Mouse (Mus musculus): ENCODE data around the gene Mlf2. TPM values are rescaled to one million over a fixed set of nuclear protein-coding genes. Genes with fewer than 3 reads are reported as not detected.

The Mlf2 gene
- polyA plus RNA-seq, 1 experiment from 2014 or later, result 391 TPM

- no peaks in the 10 kb centered on the region for H3K9me3 ChIP-seq (replicated peaks; ENCODE audit: control insufficient read depth, low read length)
- no peaks in the 10 kb centered on the region for H3K27me3 ChIP-seq (ENCODE audit: control insufficient read depth, insufficient read depth, low read length)
- WGBS, result 88% methylated on average over 3 of the region's 3 CpGs
- H3K4me1 ChIP-seq (ENCODE audit: control insufficient read depth, insufficient read depth, low read length), result no peaks in the 10 kb centered on the region
- H3K9ac ChIP-seq (replicated peaks; ENCODE audit: low read length), result no peak overlapping the region
- no peak overlapping the region for H3K4me3 ChIP-seq (ENCODE audit: low read depth, low read length)
- no peak for ATAC-seq (replicated peaks; ENCODE audit: insufficient number of reproducible peaks, low FRiP score, low TSS enrichment, low read depth)
- DNase-seq (ENCODE audit: low spot score), result no peak
- H3K27ac ChIP-seq (replicated peaks; ENCODE audit: low read depth, low read length), result no peak overlapping the region
- no peak overlapping the region for H3K4me2 ChIP-seq (ENCODE audit: low read depth, low read length)
- H3K36me3 ChIP-seq (replicated peaks; ENCODE audit: control insufficient read depth, insufficient read depth, low read depth, low read length), result no peaks in the 10 kb centered on the region; the same call in 1 of the 2 replicates
Measured at GRCm38 (mm10) chr6:124943526-124943925, 12.3 kb downstream of the Mlf2 start.

- Histone ChIP-seq H3K4me3 (ENCODE audit: low read depth, low read length) (no peak overlapping the region), H3K27me3 (ENCODE audit: control insufficient read depth, insufficient read depth, low read length) (no peaks in the 10 kb centered on the region), H3K9ac (replicated peaks; ENCODE audit: low read length) (no peak overlapping the region), H3K9me3 (replicated peaks; ENCODE audit: control insufficient read depth, low read length) (no peaks in the 10 kb centered on the region), H3K27ac (replicated peaks; ENCODE audit: low read depth, low read length) (no peak overlapping the region), H3K4me2 (ENCODE audit: low read depth, low read length) (no peak overlapping the region), H3K36me3 (replicated peaks; ENCODE audit: control insufficient read depth, insufficient read depth, low read depth, low read length) (peaks cover 4% of the 10 kb centered on the region), H3K4me1 (ENCODE audit: control insufficient read depth, insufficient read depth, low read length) (no peaks in the 10 kb centered on the region)
- no peak for DNase-seq (ENCODE audit: low spot score)
- 93% methylated on average over 2 of the region's 2 CpGs for WGBS
- ATAC-seq (replicated peaks; ENCODE audit: insufficient number of reproducible peaks, low FRiP score, low TSS enrichment, low read depth), result no peak
Measured at GRCm38 (mm10) chr6:124953991-124954715, 23.0 kb downstream of the Mlf2 start.

GRCm38 (mm10) chr6:124955212-124955611, 24.0 kb downstream of the Mlf2 start:
- Histone ChIP-seq H3K27ac (replicated peaks; ENCODE audit: low read depth, low read length) (no peak overlapping the region), H3K4me2 (ENCODE audit: low read depth, low read length) (no peak overlapping the region), H3K27me3 (ENCODE audit: control insufficient read depth, insufficient read depth, low read length) (no peaks in the 10 kb centered on the region), H3K4me3 (ENCODE audit: low read depth, low read length) (no peak overlapping the region), H3K36me3 (replicated peaks; ENCODE audit: control insufficient read depth, insufficient read depth, low read depth, low read length) (peaks cover 4% of the 10 kb centered on the region), H3K9ac (replicated peaks; ENCODE audit: low read length) (no peak overlapping the region), H3K4me1 (ENCODE audit: control insufficient read depth, insufficient read depth, low read length) (no peaks in the 10 kb centered on the region), H3K9me3 (replicated peaks; ENCODE audit: control insufficient read depth, low read length) (no peaks in the 10 kb centered on the region)
- no peak for ATAC-seq (replicated peaks; ENCODE audit: insufficient number of reproducible peaks, low FRiP score, low TSS enrichment, low read depth)
- no peak for DNase-seq (ENCODE audit: low spot score)
- 90% methylated on average over 4 of the region's 4 CpGs for WGBS

GRCm38 (mm10) chr6:124958127-124958526, 26.9 kb downstream of the Mlf2 start:
- no peaks in the 10 kb centered on the region for H3K4me1 ChIP-seq (ENCODE audit: control insufficient read depth, insufficient read depth, low read length)
- H3K4me3 ChIP-seq (ENCODE audit: low read depth, low read length), result no peak overlapping the region
- H3K36me3 ChIP-seq (replicated peaks; ENCODE audit: control insufficient read depth, insufficient read depth, low read depth, low read length), result peaks cover 4% of the 10 kb centered on the region
- no peak overlapping the region for H3K9ac ChIP-seq (replicated peaks; ENCODE audit: low read length)
- no peaks in the 10 kb centered on the region for H3K9me3 ChIP-seq (replicated peaks; ENCODE audit: control insufficient read depth, low read length)
- DNase-seq (ENCODE audit: low spot score) (no peak), ATAC-seq (replicated peaks; ENCODE audit: insufficient number of reproducible peaks, low FRiP score, low TSS enrichment, low read depth) (no peak)
- H3K4me2 ChIP-seq (ENCODE audit: low read depth, low read length), result no peak overlapping the region
- H3K27ac ChIP-seq (replicated peaks; ENCODE audit: low read depth, low read length), result no peak overlapping the region
- 93% methylated on average over 3 of the region's 3 CpGs for WGBS
- no peaks in the 10 kb centered on the region for H3K27me3 ChIP-seq (ENCODE audit: control insufficient read depth, insufficient read depth, low read length)

GRCm38 (mm10) chr6:124959960-124960359, 28.8 kb downstream of the Mlf2 start:
- no peak for DNase-seq (ENCODE audit: low spot score)
- no peak for ATAC-seq (replicated peaks; ENCODE audit: insufficient number of reproducible peaks, low FRiP score, low TSS enrichment, low read depth)
- no peaks in the 10 kb centered on the region for H3K27me3 ChIP-seq (ENCODE audit: control insufficient read depth, insufficient read depth, low read length)
- no peak overlapping the region for H3K9ac ChIP-seq (replicated peaks; ENCODE audit: low read length)
- no peak overlapping the region for H3K4me2 ChIP-seq (ENCODE audit: low read depth, low read length)
- H3K36me3 ChIP-seq (replicated peaks; ENCODE audit: control insufficient read depth, insufficient read depth, low read depth, low read length), result peaks cover 4% of the 10 kb centered on the region
- 93% methylated on average over 13 of the region's 13 CpGs for WGBS
- H3K27ac ChIP-seq (replicated peaks; ENCODE audit: low read depth, low read length), result no peak overlapping the region
- H3K9me3 ChIP-seq (replicated peaks; ENCODE audit: control insufficient read depth, low read length), result no peaks in the 10 kb centered on the region
- H3K4me3 ChIP-seq (ENCODE audit: low read depth, low read length), result no peak overlapping the region
- H3K4me1 ChIP-seq (ENCODE audit: control insufficient read depth, insufficient read depth, low read length), result no peaks in the 10 kb centered on the region

GRCm38 (mm10) chr6:124961021-124961420, 29.8 kb downstream of the Mlf2 start:
- H3K36me3 ChIP-seq (replicated peaks; ENCODE audit: control insufficient read depth, insufficient read depth, low read depth, low read length), result peaks cover 4% of the 10 kb centered on the region
- no peak for ATAC-seq (replicated peaks; ENCODE audit: insufficient number of reproducible peaks, low FRiP score, low TSS enrichment, low read depth)
- no peaks in the 10 kb centered on the region for H3K4me1 ChIP-seq (ENCODE audit: control insufficient read depth, insufficient read depth, low read length)
- no peak overlapping the region for H3K4me3 ChIP-seq (ENCODE audit: low read depth, low read length)
- H3K9me3 ChIP-seq (replicated peaks; ENCODE audit: control insufficient read depth, low read length), result no peaks in the 10 kb centered on the region
- H3K4me2 ChIP-seq (ENCODE audit: low read depth, low read length), result no peak overlapping the region
- no peak overlapping the region for H3K27ac ChIP-seq (replicated peaks; ENCODE audit: low read depth, low read length)
- DNase-seq (ENCODE audit: low spot score), result no peak
- H3K9ac ChIP-seq (replicated peaks; ENCODE audit: low read length), result no peak overlapping the region
- H3K27me3 ChIP-seq (ENCODE audit: control insufficient read depth, insufficient read depth, low read length), result no peaks in the 10 kb centered on the region
- 90% methylated on average over 12 of the region's 12 CpGs for WGBS

- peak; percentile 30; the same call in 1 of the 2 replicates for ATAC-seq (replicated peaks; ENCODE audit: insufficient number of reproducible peaks, low FRiP score, low TSS enrichment, low read depth)
- Histone ChIP-seq H3K9me3 (replicated peaks; ENCODE audit: control insufficient read depth, low read length) (no peaks in the 10 kb centered on the region), H3K36me3 (replicated peaks; ENCODE audit: control insufficient read depth, insufficient read depth, low read depth, low read length) (no peaks in the 10 kb centered on the region), H3K9ac (replicated peaks; ENCODE audit: low read length) (peak overlapping the region; percentile 91), H3K4me2 (ENCODE audit: low read depth, low read length) (peak overlapping the region; percentile 92), H3K27me3 (ENCODE audit: control insufficient read depth, insufficient read depth, low read length) (no peaks in the 10 kb centered on the region), H3K4me1 (ENCODE audit: control insufficient read depth, insufficient read depth, low read length) (no peaks in the 10 kb centered on the region), H3K27ac (replicated peaks; ENCODE audit: low read depth, low read length) (no peak overlapping the region), H3K4me3 (ENCODE audit: low read depth, low read length) (peak overlapping the region; percentile 71)
- DNase-seq (ENCODE audit: low spot score), result no peak
- WGBS, result 46% methylated on average over 16 of the region's 16 CpGs
Measured at GRCm38 (mm10) chr6:124964638-124965037, 33.5 kb downstream of the Mlf2 start.

GRCm38 (mm10) chr6:124965088-124965719, 34.0 kb downstream of the Mlf2 start, which contains the start of gene Cops7a:
TSS of gene Cops7a (minus strand) at chr6:124965538.
- H3K4me1 ChIP-seq (ENCODE audit: control insufficient read depth, insufficient read depth, low read length), result no peaks in the 10 kb centered on the region
- H3K27me3 ChIP-seq (ENCODE audit: control insufficient read depth, insufficient read depth, low read length), result no peaks in the 10 kb centered on the region
- WGBS, result under 1% methylated on average over 65 of the region's 68 CpGs
- peak; percentile 93 for ATAC-seq (replicated peaks; ENCODE audit: insufficient number of reproducible peaks, low FRiP score, low TSS enrichment, low read depth)
- H3K4me2 ChIP-seq (ENCODE audit: low read depth, low read length), result peak within 1 kb of the TSS; percentile 92
- H3K9ac ChIP-seq (replicated peaks; ENCODE audit: low read length), result peak within 1 kb of the TSS; percentile 91
- H3K27ac ChIP-seq (replicated peaks; ENCODE audit: low read depth, low read length), result peak within 1 kb of the TSS; percentile 82
- H3K36me3 ChIP-seq (replicated peaks; ENCODE audit: control insufficient read depth, insufficient read depth, low read depth, low read length), result no peaks in the 10 kb centered on the region
- no peaks in the 10 kb centered on the region for H3K9me3 ChIP-seq (replicated peaks; ENCODE audit: control insufficient read depth, low read length)
- H3K4me3 ChIP-seq (ENCODE audit: low read depth, low read length), result peak within 1 kb of the TSS; percentile 71
- DNase-seq (ENCODE audit: low spot score), result peak; percentile 97
